Mouse (Mus musculus) heart, embryonic 11.5 days (tissue): Measurements from ENCODE around the gene Asgr1. TPM values are rescaled to one million over a fixed set of nuclear protein-coding genes. Genes with fewer than 3 reads are reported as not detected.

Source experiments
- ATAC-seq: fragments of 200-750 bp; cut with Nextera tagmentation; replicated peaks from 2 replicates; pipeline ENCODE4 v1.8.0; 2017; ENCODE audit warnings: moderate library complexity; ENCODE audit not compliant: insufficient number of reproducible peaks, low FRiP score, low TSS enrichment
- H3K27ac ChIP-seq: fragments of 300-500 bp; sonication (generic); 2 replicates; pipeline ENCODE4 v1.5.1; 2014; ENCODE audit warnings: mild to moderate bottlenecking, low read depth, low read length
- H3K27me3 ChIP-seq: fragments of 300-500 bp; sonication (generic); 2 replicates; pipeline ENCODE4 v1.6.1; 2014; ENCODE audit warnings: mild to moderate bottlenecking, low read length, mixed read lengths; ENCODE audit not compliant: control insufficient read depth, insufficient read depth
- H3K36me3 ChIP-seq: fragments of 300-500 bp; sonication (generic); 2 replicates; pipeline ENCODE4 v1.6.1; 2014; ENCODE audit warnings: mild to moderate bottlenecking, low read length, moderate library complexity, mixed read lengths; ENCODE audit not compliant: control insufficient read depth, insufficient read depth
- H3K4me1 ChIP-seq: fragments of 300-500 bp; sonication (generic); 2 replicates; pipeline ENCODE4 v1.6.1; 2014; ENCODE audit warnings: low read length; ENCODE audit not compliant: control insufficient read depth, insufficient read depth
- H3K4me2 ChIP-seq: fragments of 300-500 bp; sonication (generic); 2 replicates; pipeline ENCODE4 v1.6.1; 2014; ENCODE audit warnings: mild to moderate bottlenecking, moderate library complexity
- H3K4me3 ChIP-seq: fragments of 300-500 bp; sonication (generic); 2 replicates; pipeline ENCODE4 v1.5.1; 2014; ENCODE audit warnings: low read depth, low read length
- H3K9ac ChIP-seq: fragments of 300-500 bp; sonication (generic); 2 replicates; pipeline ENCODE4 v1.6.1; 2014; ENCODE audit warnings: mild to moderate bottlenecking, low read depth, low read length, moderate library complexity
- H3K9me3 ChIP-seq: fragments of 300-500 bp; sonication (generic); replicated peaks from 2 replicates; pipeline ENCODE4 v1.6.1; 2016; ENCODE audit warnings: low read length; ENCODE audit not compliant: control insufficient read depth
- WGBS: fragments of 180-500 bp; shearing (Covaris S2); extraction: QIAGEN DNeasy Blood & Tissue Kit; methylation state at CpG from one replicate; pipeline ENCODE4 v1.1.7; 2014; ENCODE audit not compliant: insufficient replicate concordance; 5-methylcytosine and 5-hydroxymethylcytosine counted together
- polyA plus RNA-seq: library from polyadenylated mRNA; unstranded; fragments of >200 nt; fragmentation: Nextera tagmentation; extraction: Ambion mirVana; gene quantifications from 2 replicates; pipeline ENCODE4 v1.2.1, GENCODE M21; 2014

Asgr1 gene
- polyA plus RNA-seq, 1 experiment from 2014 or later = 0.13 TPM

DNA sequence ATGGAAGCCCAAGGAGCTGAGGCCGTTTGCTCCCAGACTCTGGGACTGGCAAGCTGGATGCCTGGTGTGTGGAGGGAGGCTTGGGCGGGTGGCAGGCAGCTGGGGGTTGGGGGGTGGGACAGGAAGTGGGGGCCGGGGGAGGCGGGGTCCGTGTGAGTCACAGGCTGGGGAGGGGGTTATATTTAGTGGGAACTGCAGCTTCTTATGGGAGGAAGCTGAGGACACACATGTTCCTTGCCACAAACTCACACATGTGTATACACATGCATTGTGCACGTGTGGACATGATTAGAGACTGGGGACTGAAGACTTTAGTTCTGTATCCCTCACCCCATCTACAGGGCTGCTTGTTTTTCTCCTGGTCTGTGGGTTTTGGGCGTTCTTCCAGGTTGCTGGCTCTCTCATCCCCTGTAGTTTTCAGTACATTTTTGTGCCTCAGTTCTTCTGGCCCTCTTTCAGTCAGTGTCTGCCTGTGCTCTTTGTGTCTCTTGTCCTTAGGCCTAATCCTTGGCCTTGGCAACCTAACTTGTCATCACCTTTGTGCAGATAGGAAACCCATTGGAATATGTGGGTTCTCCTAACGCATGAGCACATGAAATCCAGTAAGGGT, 33.8 kb upstream of the Asgr1 start:
- Histone ChIP-seq H3K9ac (no peak overlapping the region), H3K4me3 (peak overlapping the region; percentile 61), H3K4me1 (peaks cover 29% of the 10 kb centered on the region), H3K4me2 (peak overlapping the region; percentile 85), H3K27me3 (no peaks in the 10 kb centered on the region), H3K9me3 (no peaks in the 10 kb centered on the region), H3K27ac (peak overlapping the region; percentile 30), H3K36me3 (no peaks in the 10 kb centered on the region)
- ATAC-seq = no peak
- 22% methylated on average over 8 of the region's 8 CpGs for WGBS

DNA sequence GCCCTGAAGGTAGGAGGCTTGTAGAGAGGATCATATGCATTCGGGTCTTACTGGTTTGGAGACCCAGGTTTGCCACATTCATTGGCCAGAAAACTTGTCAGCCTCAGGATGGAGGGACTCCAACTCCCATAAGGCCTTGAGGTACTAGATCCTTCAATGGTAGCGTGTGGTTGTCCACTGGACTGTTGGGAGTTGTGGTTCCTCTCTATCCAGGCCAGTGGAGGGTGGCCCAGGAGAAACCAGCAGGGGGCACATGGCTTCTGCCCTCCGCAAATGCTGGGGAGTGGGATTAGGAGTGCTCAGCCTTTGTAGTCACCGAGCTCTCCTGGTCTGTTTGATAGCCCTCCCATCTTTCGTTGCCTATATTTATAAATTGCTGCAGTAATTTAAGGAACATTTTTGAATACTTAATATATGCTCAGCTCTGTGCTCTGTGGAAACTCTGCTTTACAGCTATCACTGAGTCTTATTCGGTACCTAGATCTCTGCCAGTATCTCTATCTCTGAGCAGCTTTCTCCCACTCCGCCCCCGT, 33.1 kb upstream of the Asgr1 start:
- Histone ChIP-seq H3K27ac (peak overlapping the region; percentile 57), H3K4me3 (peak overlapping the region; percentile 51), H3K27me3 (no peaks in the 10 kb centered on the region), H3K4me2 (peak overlapping the region; percentile 85), H3K9me3 (no peaks in the 10 kb centered on the region), H3K9ac (peak overlapping the region; percentile 19; the same call in 1 of the 2 replicates), H3K36me3 (no peaks in the 10 kb centered on the region), H3K4me1 (peaks cover 31% of the 10 kb centered on the region)
- WGBS = 1% methylated on average over 8 of the region's 8 CpGs
- ATAC-seq = peak; percentile 79

DNA sequence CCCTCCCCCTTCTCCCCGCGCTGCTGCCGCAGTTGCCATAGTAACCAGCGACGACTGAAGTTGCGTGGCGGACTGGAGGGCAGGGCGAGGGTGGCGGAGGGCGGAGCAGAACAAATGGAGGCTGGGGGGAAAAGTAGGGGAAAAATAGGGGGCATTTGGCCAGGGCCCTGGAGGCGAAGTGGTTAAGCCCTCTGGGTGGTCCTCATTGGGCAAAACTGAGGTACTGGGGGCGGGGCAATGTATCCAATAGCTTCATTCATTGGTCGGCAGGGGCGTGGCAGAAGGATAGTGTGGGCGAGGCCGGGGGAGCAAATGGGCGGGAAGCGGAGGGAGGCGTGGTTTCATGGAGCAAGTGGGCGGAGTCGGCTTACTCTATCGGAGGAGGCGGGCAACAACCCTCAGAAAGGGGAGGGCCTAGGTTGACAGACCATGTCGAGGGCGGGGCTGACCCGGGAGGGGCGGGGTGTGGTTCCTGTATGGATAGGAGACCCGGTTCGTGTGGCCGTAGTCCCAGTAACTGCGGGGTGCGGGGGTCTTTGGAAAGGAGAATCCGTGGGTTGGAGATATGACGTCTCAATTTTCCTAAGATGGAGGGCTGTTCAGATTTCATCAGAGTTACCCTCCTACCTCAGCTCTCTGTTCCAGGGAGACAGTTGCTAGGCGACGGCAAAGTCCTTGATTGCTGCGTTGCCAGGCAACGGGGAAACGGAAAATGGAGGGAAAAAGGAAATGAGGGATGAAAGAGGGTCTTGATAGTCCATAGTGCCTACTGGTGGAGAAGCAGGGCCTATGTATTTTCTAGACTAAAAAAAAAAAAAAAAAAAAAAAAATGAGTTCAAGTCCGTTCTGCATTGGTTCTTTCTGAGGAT, 32.4 kb upstream of the Asgr1 start:
- Histone ChIP-seq H3K36me3 (no peaks in the 10 kb centered on the region), H3K4me3 (peak overlapping the region; percentile 51), H3K4me1 (peaks cover 38% of the 10 kb centered on the region), H3K9me3 (no peaks in the 10 kb centered on the region), H3K27me3 (no peaks in the 10 kb centered on the region), H3K4me2 (peak overlapping the region; percentile 85), H3K27ac (peak overlapping the region; percentile 57), H3K9ac (peak overlapping the region; percentile 19; the same call in 1 of the 2 replicates)
- 2% methylated on average over 39 of the region's 40 CpGs for WGBS
- peak; percentile 74 for ATAC-seq

DNA sequence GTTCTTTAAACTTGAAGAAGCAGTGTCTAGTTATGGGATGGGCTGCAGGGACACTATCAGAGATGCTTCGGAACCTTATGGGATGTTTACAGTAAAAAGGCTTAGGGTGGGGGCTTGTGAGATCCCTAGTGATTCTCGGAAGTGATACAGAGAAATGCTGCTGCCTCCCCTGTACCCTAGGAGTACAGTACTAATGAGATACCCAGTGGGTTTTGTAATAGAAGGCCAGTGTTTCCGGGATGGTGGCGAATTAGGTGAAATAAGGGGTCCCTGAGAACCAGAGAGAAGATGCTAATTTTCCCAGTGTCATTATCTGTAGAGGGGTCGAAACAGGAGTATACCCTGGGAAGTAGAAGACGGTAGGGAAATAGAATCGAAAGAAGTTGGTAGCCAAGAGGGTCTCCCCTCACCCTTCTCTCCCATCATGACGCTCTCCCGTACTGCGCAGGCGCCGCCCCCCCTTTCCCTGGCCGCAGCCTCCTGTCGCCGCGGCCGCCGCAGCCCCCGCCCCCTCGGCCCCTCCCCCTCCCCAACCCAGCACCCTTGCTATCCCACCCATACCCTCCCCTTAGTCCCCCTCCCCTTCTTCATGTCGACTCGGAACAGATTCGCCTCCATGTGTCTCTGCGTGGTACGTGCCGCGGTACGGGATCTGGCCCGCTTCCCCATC, 30.3 kb upstream of the Asgr1 start:
- Histone ChIP-seq H3K27ac (no peak overlapping the region), H3K27me3 (no peaks in the 10 kb centered on the region), H3K9me3 (no peaks in the 10 kb centered on the region), H3K4me3 (peak overlapping the region; percentile 38), H3K4me2 (peak overlapping the region; percentile 64), H3K9ac (peak overlapping the region; percentile 2; the same call in 1 of the 2 replicates), H3K36me3 (no peaks in the 10 kb centered on the region), H3K4me1 (peaks cover 47% of the 10 kb centered on the region)
- 6% methylated on average over 22 of the region's 29 CpGs for WGBS
- no peak for ATAC-seq

DNA sequence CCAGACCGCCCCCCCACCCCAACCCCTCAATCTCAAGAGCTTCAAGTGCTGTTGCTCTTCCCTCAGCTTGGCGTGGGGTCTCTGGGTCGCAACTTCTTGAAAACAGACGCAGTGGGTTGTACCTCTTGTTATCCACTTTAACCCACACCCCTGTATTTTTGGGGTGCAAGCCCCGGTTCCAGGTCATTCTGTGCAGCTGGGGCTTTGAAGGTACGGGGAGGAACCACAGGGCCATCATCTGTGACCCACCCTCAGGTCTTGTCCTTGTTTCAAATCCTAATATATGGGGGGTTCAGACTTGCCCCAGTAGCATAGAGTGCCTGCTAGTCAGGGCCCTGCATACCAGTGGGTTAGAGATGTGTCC, 29.8 kb upstream of the Asgr1 start:
- Histone ChIP-seq H3K27ac (no peak overlapping the region), H3K36me3 (no peaks in the 10 kb centered on the region), H3K4me3 (peak overlapping the region; percentile 38), H3K27me3 (no peaks in the 10 kb centered on the region), H3K9ac (0 out of 2 replicates have a peak overlapping the region, but pooled peaks have one; percentile 2), H3K4me2 (peak overlapping the region; percentile 64), H3K9me3 (no peaks in the 10 kb centered on the region), H3K4me1 (peaks cover 45% of the 10 kb centered on the region)
- ATAC-seq = no peak
- WGBS = 17% methylated on average over 6 of the region's 6 CpGs

DNA sequence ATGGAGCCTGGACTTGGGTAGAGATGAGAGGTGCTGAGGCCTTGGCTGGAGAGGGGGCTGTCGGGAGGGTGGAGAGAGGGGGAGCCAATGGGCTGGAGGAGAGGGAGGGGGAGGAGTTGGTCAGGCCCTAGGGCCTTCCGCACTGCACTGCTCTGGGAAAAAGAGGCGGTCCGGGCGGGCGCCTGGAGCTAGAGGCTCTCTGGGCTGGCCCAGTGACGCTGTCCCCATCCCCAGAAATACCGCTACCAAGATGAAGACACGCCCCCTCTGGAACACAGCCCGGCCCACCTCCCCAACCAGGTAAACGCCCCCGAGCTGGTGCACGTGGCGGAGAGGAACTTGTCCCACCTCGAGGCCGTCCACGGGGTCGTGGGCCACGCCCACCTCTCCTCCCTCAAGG, 27.2 kb upstream of the Asgr1 start:
- Histone ChIP-seq H3K4me2 (peak overlapping the region; percentile 66), H3K27ac (no peak overlapping the region), H3K27me3 (no peaks in the 10 kb centered on the region), H3K4me1 (peaks cover 44% of the 10 kb centered on the region), H3K36me3 (peaks cover 7% of the 10 kb centered on the region; the same call in 1 of the 2 replicates), H3K9ac (no peak overlapping the region; the same call in 1 of the 2 replicates), H3K4me3 (peak overlapping the region; percentile 22), H3K9me3 (no peaks in the 10 kb centered on the region)
- 0% methylated on average over 19 of the region's 19 CpGs for WGBS
- ATAC-seq = peak; percentile 46; the same call in 1 of the 2 replicates

DNA sequence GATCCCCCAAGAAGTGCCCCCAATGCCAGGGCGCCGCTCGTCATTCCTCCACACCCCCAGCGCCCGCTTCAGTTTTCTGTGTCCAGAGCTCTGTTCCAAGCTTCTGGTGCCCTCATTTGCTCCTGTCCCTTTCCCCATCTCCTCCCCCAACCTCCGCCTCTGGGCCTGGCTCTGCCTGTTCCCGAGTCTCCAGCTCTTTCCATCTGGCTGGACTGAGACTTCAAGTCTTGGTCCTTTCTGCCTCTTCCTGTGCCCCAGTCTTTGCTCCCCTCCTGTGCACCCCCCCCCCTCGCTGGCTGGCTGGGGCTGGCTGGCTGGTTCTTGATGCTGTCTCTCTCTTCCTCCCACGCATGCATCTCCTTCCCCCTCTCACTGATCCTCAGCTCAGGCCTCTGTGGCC, 26.5 kb upstream of the Asgr1 start:
- peak overlapping the region; percentile 18 for H3K4me3 ChIP-seq
- no peaks in the 10 kb centered on the region for H3K27me3 ChIP-seq
- 42% methylated on average over 9 of the region's 9 CpGs for WGBS
- ATAC-seq = no peak
- H3K4me1 ChIP-seq = peaks cover 44% of the 10 kb centered on the region
- no peak overlapping the region for H3K9ac ChIP-seq
- H3K4me2 ChIP-seq = peak overlapping the region; percentile 66
- H3K27ac ChIP-seq = no peak overlapping the region
- no peaks in the 10 kb centered on the region for H3K9me3 ChIP-seq
- peaks cover 8% of the 10 kb centered on the region; the same call in 1 of the 2 replicates for H3K36me3 ChIP-seq
